Mouse (Mus musculus): Measurements from ENCODE around the gene Dbf4. TPM values are rescaled to one million over a fixed set of nuclear protein-coding genes. Genes with fewer than 3 reads are reported as not detected.

The Dbf4 gene
- 1 to 10 TPM; 2.2 to 2.4 TPM for total RNA-seq (2021)
- long read RNA-seq, experiment 1, partial matches to known transcripts: 0 of 1 reads
- long read RNA-seq, experiment 1, other reads (novel, unspliced or antisense): 0 of 1 reads
- long read RNA-seq, experiment 2, partial matches to known transcripts: 0 of 2 reads
- long read RNA-seq, experiment 2, other reads (novel, unspliced or antisense): 0 of 2 reads

GRCm38 (mm10) chr5:8422157-8422931 lies at the start of gene Dbf4, which contains the start of gene Slc25a40:
Dbf4 (minus strand) TSS chr5:8422716.
Slc25a40 (plus strand) TSS chr5:8422850.
- no peak for TF ChIP-seq CTCF (IDR thresholded peaks at IDR 0.05)
- peak within 1 kb of the TSS; percentile 98 for H3K4me3 ChIP-seq
- H3K27ac ChIP-seq: peak within 1 kb of the TSS; percentile 37; the same call in 1 of the 2 replicates
- peak; percentile 89 to 91 for DNase-seq (ENCODE audit: extremely low spot score in 1 of 2, low spot score in 2 of 2)
- intact Hi-C loops (cut with DNase I): loop anchor here (5.0 to 10.0 kb wide), 3 partner anchors 192 to 740 kb away; partner anchors contain the start of gene Dmtf1

- intact Hi-C loops (cut with DNase I): no loop called here
- no peak for TF ChIP-seq CTCF (IDR thresholded peaks at IDR 0.05)
- Histone ChIP-seq H3K4me3 (no peak overlapping the region), H3K27ac (no peak overlapping the region)
- DNase-seq (ENCODE audit: extremely low spot score in 1 of 2, low spot score in 2 of 2): no peak
Measured at GRCm38 (mm10) chr5:8456561-8456960, 34.0 kb upstream of the Dbf4 start.

- intact Hi-C loops (cut with DNase I): no loop called here
- no peak for DNase-seq (ENCODE audit: extremely low spot score in 1 of 2, low spot score in 2 of 2)
- Histone ChIP-seq H3K4me3 (no peak overlapping the region), H3K27ac (no peak overlapping the region)
- TF ChIP-seq CTCF (IDR thresholded peaks at IDR 0.05): no peak
Measured at GRCm38 (mm10) chr5:8455565-8455964, 33.0 kb upstream of the Dbf4 start.

- no peak overlapping the region for H3K27ac ChIP-seq
- TF ChIP-seq CTCF (IDR thresholded peaks at IDR 0.05): no peak
- no peak overlapping the region for H3K4me3 ChIP-seq
- intact Hi-C loops (cut with DNase I): no loop called here
- DNase-seq (ENCODE audit: extremely low spot score in 1 of 2, low spot score in 2 of 2): no peak
Measured at GRCm38 (mm10) chr5:8439095-8439494, 16.6 kb upstream of the Dbf4 start.

GRCm38 (mm10) chr5:8437481-8438156 lies 15.1 kb upstream of the Dbf4 start:
- intact Hi-C loops (cut with DNase I): no loop called here
- TF ChIP-seq CTCF (IDR thresholded peaks at IDR 0.05): no peak
- no peak overlapping the region for H3K4me3 ChIP-seq
- H3K27ac ChIP-seq: no peak overlapping the region
- no peak for DNase-seq (ENCODE audit: extremely low spot score in 1 of 2, low spot score in 2 of 2)

- intact Hi-C loops (cut with DNase I): loop anchor here (10.0 kb wide), 2 partner anchors 189 to 261 kb away; no protein-coding TSS in a partner anchor
- DNase-seq (ENCODE audit: extremely low spot score in 1 of 2, low spot score in 2 of 2): no peak
- no peak overlapping the region for H3K4me3 ChIP-seq
- no peak overlapping the region for H3K27ac ChIP-seq
- TF ChIP-seq CTCF (IDR thresholded peaks at IDR 0.05): no peak
Measured at GRCm38 (mm10) chr5:8425899-8426298, 3.4 kb upstream of the Dbf4 start.

GRCm38 (mm10) chr5:8424116-8424515 lies 1.6 kb upstream of the Dbf4 start:
- DNase-seq (ENCODE audit: extremely low spot score in 1 of 2, low spot score in 2 of 2): no peak
- H3K27ac ChIP-seq: no peak overlapping the region
- TF ChIP-seq CTCF (IDR thresholded peaks at IDR 0.05): no peak
- no peak overlapping the region for H3K4me3 ChIP-seq
- intact Hi-C loops (cut with DNase I): loop anchor here (5.0 to 10.0 kb wide), 3 partner anchors 191 to 738 kb away; partner anchors contain the start of gene Dmtf1

- Histone ChIP-seq H3K4me3 (peak overlapping the region; percentile 98), H3K27ac (peak overlapping the region; percentile 37; the same call in 1 of the 2 replicates)
- intact Hi-C loops (cut with DNase I): loop anchor here (5.0 to 10.0 kb wide), 3 partner anchors 192 to 739 kb away; partner anchors contain the start of gene Dmtf1
- TF ChIP-seq CTCF (IDR thresholded peaks at IDR 0.05): peak; percentile 2
- no peak for DNase-seq (ENCODE audit: extremely low spot score in 1 of 2, low spot score in 2 of 2)
Measured at GRCm38 (mm10) chr5:8422932-8423928, 714 bp upstream of the Dbf4 start.

- no peak for TF ChIP-seq CTCF (IDR thresholded peaks at IDR 0.05)
- intact Hi-C loops (cut with DNase I): loop anchor here (5.0 to 10.0 kb wide), 3 partner anchors 193 to 741 kb away; partner anchors contain the start of gene Dmtf1
- no peak for DNase-seq (ENCODE audit: extremely low spot score in 1 of 2, low spot score in 2 of 2)
- Histone ChIP-seq H3K27ac (no peak overlapping the region), H3K4me3 (no peak overlapping the region)
Measured at GRCm38 (mm10) chr5:8421424-8421823, 1.1 kb downstream of the Dbf4 start.

GRCm38 (mm10) chr5:8417443-8417842 lies 5.1 kb downstream of the Dbf4 start:
- DNase-seq (ENCODE audit: extremely low spot score in 1 of 2, low spot score in 2 of 2): no peak

More at GRCm38 (mm10) chr5:8417443-8417842, 5.1 kb downstream of the Dbf4 start:
- intact Hi-C loops (cut with DNase I): no loop called here
- H3K27ac ChIP-seq: no peak overlapping the region
- H3K4me3 ChIP-seq: no peak overlapping the region
- TF ChIP-seq CTCF (IDR thresholded peaks at IDR 0.05): no peak

Measured in left cerebral cortex, adult 2 months (tissue).